Mouse (Mus musculus) liver, adult 2 months (tissue): ENCODE measurements around the gene Tas2r126.

Experiments used
- CTCF ChIP-seq: fragments of 200-500 bp; IDR thresholded peaks from 2 replicates; pipeline ENCODE4 v1.5.1; 2011; ENCODE audit warnings: low read depth, low read length, control low read depth
- POLR2A ChIP-seq: fragments of 200-500 bp; IDR thresholded peaks from 2 replicates; pipeline ENCODE4 v1.6.1; 2011; ENCODE audit warnings: low read length, control low read depth; ENCODE audit not compliant: insufficient read depth; ENCODE audit errors: extremely low read depth

- no peak for TF ChIP-seq CTCF
- no peak for TF ChIP-seq POLR2A
Observed at GRCm38 (mm10) chr6:42424472-42424871, 9.9 kb upstream of the Tas2r126 start.
